Mouse (Mus musculus): ENCODE results near the gene Ubqln4. TPM values are rescaled to one million over a fixed set of nuclear protein-coding genes. Genes with fewer than 3 reads are reported as not detected.

The Ubqln4 gene
- polyA plus RNA-seq, 1 experiment from 2014 or later, result 37.4 TPM

- peak; percentile 64 for ATAC-seq (ENCODE audit: insufficient number of reproducible peaks, insufficient read depth, low FRiP score, low read depth)
- peak overlapping the region; percentile 59 to 65 for H3K27ac ChIP-seq (replicated peaks in 1 of 2; ENCODE audit: control insufficient read depth in 1 of 2, insufficient read depth in 1 of 2, low read depth in 2 of 2, low read length in 2 of 2)
- H3K9ac ChIP-seq (ENCODE audit: low read length), result peak overlapping the region; percentile 93
- H3K9me3 ChIP-seq (ENCODE audit: control insufficient read depth, low read length), result no peaks in the 10 kb centered on the region
- no peaks in the 10 kb centered on the region for H3K27me3 ChIP-seq (ENCODE audit: control insufficient read depth, insufficient read depth, low read length)
- under 1% methylated on average over 34 of the region's 34 CpGs for WGBS
- H3K4me1 ChIP-seq (ENCODE audit: control insufficient read depth in 2 of 2, insufficient read depth in 2 of 2, low read length in 2 of 2), result peaks cover 0 to 12% of the 10 kb centered on the region in 2 experiments; a peak in 2 of 4 replicates
- peaks cover 33% of the 10 kb centered on the region for H3K36me3 ChIP-seq (ENCODE audit: control insufficient read depth, insufficient read depth, low read length)
- peak overlapping the region; percentile 85 for H3K4me2 ChIP-seq (ENCODE audit: low read length)
- peak overlapping the region; percentile 95 to 98 for H3K4me3 ChIP-seq (ENCODE audit: control insufficient read depth in 1 of 2, insufficient read depth in 1 of 2, low read depth in 1 of 2, low read length in 2 of 2)
Observed at GRCm38 (mm10) chr3:88579454-88580117, 26.0 kb downstream of the Ubqln4 start.

GRCm38 (mm10) chr3:88585769-88586168 is 32.2 kb downstream of the Ubqln4 start:
- H3K36me3 ChIP-seq (ENCODE audit: control insufficient read depth, insufficient read depth, low read length), result peaks cover 69% of the 10 kb centered on the region
- 90% methylated on average over 6 of the region's 6 CpGs for WGBS
- no peak overlapping the region for H3K27ac ChIP-seq (replicated peaks in 1 of 2; ENCODE audit: control insufficient read depth in 1 of 2, insufficient read depth in 1 of 2, low read depth in 2 of 2, low read length in 2 of 2)

GRCm38 (mm10) chr3:88586640-88587039 is 33.1 kb downstream of the Ubqln4 start:
- Histone ChIP-seq H3K27me3 (ENCODE audit: control insufficient read depth, insufficient read depth, low read length) (no peaks in the 10 kb centered on the region), H3K4me3 (ENCODE audit: control insufficient read depth in 1 of 2, insufficient read depth in 1 of 2, low read depth in 1 of 2, low read length in 2 of 2) (no peak overlapping the region), H3K4me2 (ENCODE audit: low read length) (no peak overlapping the region), H3K27ac (replicated peaks in 1 of 2; ENCODE audit: control insufficient read depth in 1 of 2, insufficient read depth in 1 of 2, low read depth in 2 of 2, low read length in 2 of 2) (no peak overlapping the region), H3K9me3 (ENCODE audit: control insufficient read depth, low read length) (no peaks in the 10 kb centered on the region), H3K36me3 (ENCODE audit: control insufficient read depth, insufficient read depth, low read length) (peaks cover 60% of the 10 kb centered on the region), H3K9ac (ENCODE audit: low read length) (no peak overlapping the region), H3K4me1 (ENCODE audit: control insufficient read depth in 2 of 2, insufficient read depth in 2 of 2, low read length in 2 of 2) (peaks cover 7 to 12% of the 10 kb centered on the region in 2 experiments)
- WGBS, result 93% methylated on average over 5 of the region's 5 CpGs
- ATAC-seq (ENCODE audit: insufficient number of reproducible peaks, insufficient read depth, low FRiP score, low read depth), result no peak

More at GRCm38 (mm10) chr3:88585769-88586168, 32.2 kb downstream of the Ubqln4 start:
- ATAC-seq (ENCODE audit: insufficient number of reproducible peaks, insufficient read depth, low FRiP score, low read depth), result no peak
- Histone ChIP-seq H3K9me3 (ENCODE audit: control insufficient read depth, low read length) (no peaks in the 10 kb centered on the region), H3K9ac (ENCODE audit: low read length) (no peak overlapping the region), H3K27me3 (ENCODE audit: control insufficient read depth, insufficient read depth, low read length) (no peaks in the 10 kb centered on the region), H3K4me3 (ENCODE audit: control insufficient read depth in 1 of 2, insufficient read depth in 1 of 2, low read depth in 1 of 2, low read length in 2 of 2) (no peak overlapping the region), H3K4me2 (ENCODE audit: low read length) (no peak overlapping the region), H3K4me1 (ENCODE audit: control insufficient read depth in 2 of 2, insufficient read depth in 2 of 2, low read length in 2 of 2) (peaks cover 4 to 5% of the 10 kb centered on the region in 2 experiments; a peak in 3 of 4 replicates)

- Histone ChIP-seq H3K27ac (replicated peaks in 1 of 2; ENCODE audit: control insufficient read depth in 1 of 2, insufficient read depth in 1 of 2, low read depth in 2 of 2, low read length in 2 of 2) (no peak overlapping the region), H3K4me2 (ENCODE audit: low read length) (no peak overlapping the region), H3K27me3 (ENCODE audit: control insufficient read depth, insufficient read depth, low read length) (no peaks in the 10 kb centered on the region), H3K9ac (ENCODE audit: low read length) (no peak overlapping the region), H3K4me1 (ENCODE audit: control insufficient read depth in 2 of 2, insufficient read depth in 2 of 2, low read length in 2 of 2) (peaks cover 16 to 30% of the 10 kb centered on the region in 2 experiments), H3K9me3 (ENCODE audit: control insufficient read depth, low read length) (no peaks in the 10 kb centered on the region), H3K36me3 (ENCODE audit: control insufficient read depth, insufficient read depth, low read length) (peaks cover 37% of the 10 kb centered on the region), H3K4me3 (ENCODE audit: control insufficient read depth in 1 of 2, insufficient read depth in 1 of 2, low read depth in 1 of 2, low read length in 2 of 2) (no peak overlapping the region)
- 23% methylated on average over 5 of the region's 5 CpGs for WGBS
- ATAC-seq (ENCODE audit: insufficient number of reproducible peaks, insufficient read depth, low FRiP score, low read depth), result no peak
Observed at GRCm38 (mm10) chr3:88590246-88590645, 36.7 kb downstream of the Ubqln4 start.

GRCm38 (mm10) chr3:88591044-88591443 is 37.5 kb downstream of the Ubqln4 start:
- peak overlapping the region in 1 of 2 experiments; percentile 24; a peak in 1 of 4 replicates for H3K27ac ChIP-seq (replicated peaks in 1 of 2; ENCODE audit: control insufficient read depth in 1 of 2, insufficient read depth in 1 of 2, low read depth in 2 of 2, low read length in 2 of 2)
- no peak overlapping the region for H3K9ac ChIP-seq (ENCODE audit: low read length)
- no peak overlapping the region for H3K4me3 ChIP-seq (ENCODE audit: control insufficient read depth in 1 of 2, insufficient read depth in 1 of 2, low read depth in 1 of 2, low read length in 2 of 2)
- ATAC-seq (ENCODE audit: insufficient number of reproducible peaks, insufficient read depth, low FRiP score, low read depth), result no peak
- 30% methylated on average over 3 of the region's 3 CpGs for WGBS
- H3K9me3 ChIP-seq (ENCODE audit: control insufficient read depth, low read length), result no peaks in the 10 kb centered on the region
- no peak overlapping the region for H3K4me2 ChIP-seq (ENCODE audit: low read length)
- peaks cover 16 to 30% of the 10 kb centered on the region in 2 experiments for H3K4me1 ChIP-seq (ENCODE audit: control insufficient read depth in 2 of 2, insufficient read depth in 2 of 2, low read length in 2 of 2)
- H3K27me3 ChIP-seq (ENCODE audit: control insufficient read depth, insufficient read depth, low read length), result no peaks in the 10 kb centered on the region
- peaks cover 29% of the 10 kb centered on the region for H3K36me3 ChIP-seq (ENCODE audit: control insufficient read depth, insufficient read depth, low read length)

GRCm38 (mm10) chr3:88591950-88592731 is 38.6 kb downstream of the Ubqln4 start:
- no peaks in the 10 kb centered on the region for H3K27me3 ChIP-seq (ENCODE audit: control insufficient read depth, insufficient read depth, low read length)
- no peak for ATAC-seq (ENCODE audit: insufficient number of reproducible peaks, insufficient read depth, low FRiP score, low read depth)
- H3K4me2 ChIP-seq (ENCODE audit: low read length), result no peak overlapping the region
- 32% methylated on average over 9 of the region's 9 CpGs for WGBS
- H3K36me3 ChIP-seq (ENCODE audit: control insufficient read depth, insufficient read depth, low read length), result peaks cover 18% of the 10 kb centered on the region
- H3K27ac ChIP-seq (replicated peaks in 1 of 2; ENCODE audit: control insufficient read depth in 1 of 2, insufficient read depth in 1 of 2, low read depth in 2 of 2, low read length in 2 of 2), result no peak overlapping the region
- H3K9me3 ChIP-seq (ENCODE audit: control insufficient read depth, low read length), result no peaks in the 10 kb centered on the region
- H3K9ac ChIP-seq (ENCODE audit: low read length), result peak overlapping the region; percentile 14; the same call in 1 of the 2 replicates
- peaks cover 16 to 30% of the 10 kb centered on the region in 2 experiments for H3K4me1 ChIP-seq (ENCODE audit: control insufficient read depth in 2 of 2, insufficient read depth in 2 of 2, low read length in 2 of 2)
- no peak overlapping the region for H3K4me3 ChIP-seq (ENCODE audit: control insufficient read depth in 1 of 2, insufficient read depth in 1 of 2, low read depth in 1 of 2, low read length in 2 of 2)

- no peaks in the 10 kb centered on the region for H3K9me3 ChIP-seq (ENCODE audit: control insufficient read depth, low read length)
- peaks cover 9% of the 10 kb centered on the region for H3K36me3 ChIP-seq (ENCODE audit: control insufficient read depth, insufficient read depth, low read length)
- no peak overlapping the region for H3K9ac ChIP-seq (ENCODE audit: low read length)
- 65% methylated on average over 10 of the region's 10 CpGs for WGBS
- peaks cover 16 to 30% of the 10 kb centered on the region in 2 experiments for H3K4me1 ChIP-seq (ENCODE audit: control insufficient read depth in 2 of 2, insufficient read depth in 2 of 2, low read length in 2 of 2)
- no peak for ATAC-seq (ENCODE audit: insufficient number of reproducible peaks, insufficient read depth, low FRiP score, low read depth)
- no peak overlapping the region for H3K27ac ChIP-seq (replicated peaks in 1 of 2; ENCODE audit: control insufficient read depth in 1 of 2, insufficient read depth in 1 of 2, low read depth in 2 of 2, low read length in 2 of 2)
- no peaks in the 10 kb centered on the region for H3K27me3 ChIP-seq (ENCODE audit: control insufficient read depth, insufficient read depth, low read length)
- no peak overlapping the region for H3K4me3 ChIP-seq (ENCODE audit: control insufficient read depth in 1 of 2, insufficient read depth in 1 of 2, low read depth in 1 of 2, low read length in 2 of 2)
- H3K4me2 ChIP-seq (ENCODE audit: low read length), result no peak overlapping the region
Observed at GRCm38 (mm10) chr3:88592942-88593576, 39.5 kb downstream of the Ubqln4 start.
